Mouse (Mus musculus) A20 (cell line): Measurements from ENCODE around the gene Cdc42se1.

Experiments used
- DNase-seq: peaks from one replicate; pipeline ENCODE4 v3.0.0-alpha.2; 2011; ENCODE audit warnings: low read depth, low spot score

Gene Cdc42se1

DNA sequence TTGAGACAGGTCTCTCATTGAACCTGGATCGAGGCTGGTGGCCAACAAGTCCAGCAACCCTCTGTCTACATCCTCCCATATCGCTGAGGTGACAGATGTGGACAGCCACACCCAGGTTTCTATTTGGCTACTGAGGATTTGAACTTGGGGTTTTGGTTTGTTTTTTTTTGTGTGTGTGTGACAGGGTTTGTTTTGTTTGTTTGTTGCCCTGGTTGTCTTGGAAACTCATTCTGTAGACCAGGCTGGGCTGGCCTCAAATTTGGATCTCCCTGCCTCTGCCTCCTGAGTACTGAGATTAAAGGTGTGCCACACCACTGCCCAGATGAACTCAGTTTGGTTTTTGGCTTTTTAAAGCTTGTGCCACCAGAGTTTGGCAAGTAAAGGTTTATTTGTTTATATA, 5.5 kb upstream of the Cdc42se1 start:
- no peak for DNase-seq

DNA sequence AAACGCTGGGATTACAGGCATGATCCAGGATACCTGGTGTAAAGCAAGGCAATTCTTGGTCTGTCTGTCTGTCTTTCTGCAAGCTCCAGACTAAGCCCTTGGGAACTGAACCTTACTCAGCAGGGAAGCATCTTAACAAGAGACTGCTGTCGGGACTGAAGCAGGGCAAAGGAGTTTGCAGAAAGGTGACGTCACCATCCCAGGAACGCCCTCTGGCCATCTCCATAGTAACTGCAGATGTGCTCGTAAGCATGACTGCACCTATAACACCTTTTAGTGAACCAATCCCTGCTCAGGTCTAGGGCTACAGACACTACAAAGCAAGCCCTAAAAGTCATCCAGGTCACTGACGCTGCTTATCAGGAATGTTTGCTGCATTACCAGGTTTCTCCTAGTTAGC, 4.2 kb upstream of the Cdc42se1 start:
- no peak for DNase-seq

DNA sequence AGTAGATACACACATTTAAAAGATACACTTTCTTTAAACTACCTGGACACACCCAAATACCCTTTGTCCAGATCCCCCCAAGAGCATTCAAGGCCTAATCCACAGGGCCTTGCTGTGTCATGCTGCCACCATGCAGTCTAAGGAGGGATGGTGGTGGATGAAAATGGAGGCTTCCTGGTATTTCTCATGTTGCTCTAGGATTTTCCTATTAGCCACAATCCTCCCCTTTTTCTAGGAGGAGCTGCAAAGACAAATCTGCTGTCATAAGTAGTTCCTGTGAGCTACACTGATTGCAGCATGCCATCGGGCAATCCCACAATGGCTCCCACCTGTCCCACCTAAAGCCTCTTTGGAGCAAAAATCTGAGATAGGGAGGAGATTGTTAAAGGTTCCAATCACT, 1.3 kb upstream of the Cdc42se1 start:
- peak; percentile 46 for DNase-seq

DNA sequence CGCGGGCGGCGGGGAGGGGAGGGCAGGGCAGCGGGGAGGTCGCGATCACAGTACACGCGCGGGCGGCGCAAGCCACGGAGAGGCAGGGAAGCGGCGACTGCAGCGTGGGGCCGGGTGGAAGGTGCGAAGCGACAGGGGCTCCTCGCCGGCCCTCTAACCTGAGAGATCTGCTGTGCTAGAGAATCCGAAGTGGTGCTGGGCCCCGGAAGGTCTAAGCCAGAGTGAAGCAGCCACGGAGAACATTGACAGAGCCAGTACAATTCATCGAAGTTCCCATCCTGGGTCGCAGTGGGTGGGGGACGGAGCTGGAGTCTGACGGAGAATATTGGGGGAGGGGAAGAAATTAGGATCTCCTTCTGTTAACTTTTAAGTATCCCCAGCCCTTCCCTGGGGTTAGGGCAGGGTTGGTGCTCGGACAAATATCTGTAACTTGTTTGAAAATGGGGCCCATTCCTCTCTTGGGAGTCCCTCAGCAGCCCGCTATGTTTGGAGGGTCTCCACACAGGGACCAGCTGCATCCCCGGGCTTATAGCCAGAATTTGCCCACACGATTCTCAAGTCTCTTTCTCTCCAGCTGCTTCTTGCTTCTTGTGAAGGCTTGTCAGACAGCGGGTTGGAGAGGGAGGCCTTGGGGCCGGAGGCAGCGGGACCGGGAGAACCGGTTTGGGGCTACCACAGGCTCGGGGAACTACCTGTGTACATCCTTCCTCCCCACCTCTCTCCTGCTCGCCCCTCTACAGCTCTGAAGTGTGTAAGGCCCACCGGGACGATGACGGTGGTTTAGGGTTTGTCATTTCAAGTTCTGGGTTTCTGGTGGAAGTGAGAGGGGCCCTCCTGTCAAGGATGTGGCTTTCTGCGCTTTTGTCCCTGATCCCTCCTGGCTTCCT, 605 bp downstream of the Cdc42se1 start:
- DNase-seq, result peak; percentile 74

DNA sequence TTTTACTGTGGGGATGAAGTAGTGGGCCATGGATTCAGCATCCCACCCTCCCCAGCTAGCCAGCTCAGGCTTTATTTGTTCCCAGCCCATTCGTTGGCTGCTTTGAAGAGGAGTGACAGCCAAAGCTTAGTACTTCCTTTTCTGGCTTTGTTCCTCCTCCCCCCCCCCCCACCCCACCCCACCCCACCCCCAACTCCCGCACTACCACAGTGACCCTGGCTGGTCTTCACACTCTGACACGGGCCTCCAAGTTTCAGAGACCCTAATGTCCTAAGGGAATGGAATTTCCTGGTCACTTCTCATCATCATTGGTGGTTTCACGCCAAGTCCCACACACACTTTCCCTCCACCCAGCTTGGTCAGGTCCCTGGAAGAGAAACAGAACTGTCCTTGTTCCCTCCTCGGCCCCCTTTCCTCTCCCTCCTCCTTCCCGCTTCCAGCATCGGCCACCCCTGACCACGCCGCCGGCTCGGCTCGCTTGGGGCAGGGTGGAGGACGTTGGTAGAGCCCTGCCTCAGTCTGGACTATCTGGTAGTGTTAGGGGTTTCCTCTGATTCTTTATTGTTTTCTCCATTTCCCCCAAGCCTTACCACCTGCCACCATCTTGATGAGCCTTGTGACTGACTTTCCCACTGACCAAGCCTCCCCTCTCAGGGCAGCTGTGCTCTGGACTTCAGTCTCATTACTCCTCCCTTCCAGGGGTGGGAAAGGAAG, 1.4 kb downstream of the Cdc42se1 start:
- peak; percentile 77 for DNase-seq

DNA sequence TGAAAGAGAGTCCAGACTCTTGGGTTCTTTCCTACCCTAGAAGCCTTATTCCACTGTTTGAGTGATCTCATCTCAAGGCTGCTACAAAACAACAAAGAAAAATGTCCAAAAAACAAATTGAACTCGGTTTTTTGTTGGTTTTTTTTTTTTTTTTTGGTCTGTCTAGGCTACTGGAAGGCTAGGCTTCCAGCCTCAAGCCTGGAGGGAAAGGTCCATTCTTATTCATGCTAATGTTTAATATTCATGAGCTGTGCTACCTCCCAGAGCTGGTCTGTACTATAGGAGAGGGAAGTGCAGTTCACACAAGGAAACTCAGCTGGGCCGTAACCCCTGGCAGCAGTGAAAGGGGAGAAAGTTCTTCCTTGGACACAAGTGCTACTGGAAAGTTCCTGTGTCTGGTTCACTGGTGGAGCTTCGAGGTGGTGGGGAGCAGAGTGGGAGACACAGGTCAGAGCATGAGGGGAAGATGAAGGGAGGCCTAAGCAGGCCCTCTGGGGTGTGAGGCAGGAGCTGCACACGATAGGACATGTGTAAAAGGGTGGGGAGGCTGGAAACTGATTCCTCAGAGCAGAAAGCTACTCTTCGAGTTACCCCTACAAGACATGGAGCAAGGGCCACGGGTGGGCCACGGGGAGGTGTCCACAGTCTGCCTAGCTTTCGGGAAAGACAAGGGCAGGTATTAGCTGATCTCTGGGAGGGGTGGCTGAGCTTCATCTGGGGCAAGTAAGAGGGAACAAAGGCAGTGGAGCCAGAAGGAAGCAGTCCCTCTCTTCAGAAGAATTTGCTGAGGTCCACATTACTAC, 2.2 kb downstream of the Cdc42se1 start:
- DNase-seq, result peak; percentile 56

DNA sequence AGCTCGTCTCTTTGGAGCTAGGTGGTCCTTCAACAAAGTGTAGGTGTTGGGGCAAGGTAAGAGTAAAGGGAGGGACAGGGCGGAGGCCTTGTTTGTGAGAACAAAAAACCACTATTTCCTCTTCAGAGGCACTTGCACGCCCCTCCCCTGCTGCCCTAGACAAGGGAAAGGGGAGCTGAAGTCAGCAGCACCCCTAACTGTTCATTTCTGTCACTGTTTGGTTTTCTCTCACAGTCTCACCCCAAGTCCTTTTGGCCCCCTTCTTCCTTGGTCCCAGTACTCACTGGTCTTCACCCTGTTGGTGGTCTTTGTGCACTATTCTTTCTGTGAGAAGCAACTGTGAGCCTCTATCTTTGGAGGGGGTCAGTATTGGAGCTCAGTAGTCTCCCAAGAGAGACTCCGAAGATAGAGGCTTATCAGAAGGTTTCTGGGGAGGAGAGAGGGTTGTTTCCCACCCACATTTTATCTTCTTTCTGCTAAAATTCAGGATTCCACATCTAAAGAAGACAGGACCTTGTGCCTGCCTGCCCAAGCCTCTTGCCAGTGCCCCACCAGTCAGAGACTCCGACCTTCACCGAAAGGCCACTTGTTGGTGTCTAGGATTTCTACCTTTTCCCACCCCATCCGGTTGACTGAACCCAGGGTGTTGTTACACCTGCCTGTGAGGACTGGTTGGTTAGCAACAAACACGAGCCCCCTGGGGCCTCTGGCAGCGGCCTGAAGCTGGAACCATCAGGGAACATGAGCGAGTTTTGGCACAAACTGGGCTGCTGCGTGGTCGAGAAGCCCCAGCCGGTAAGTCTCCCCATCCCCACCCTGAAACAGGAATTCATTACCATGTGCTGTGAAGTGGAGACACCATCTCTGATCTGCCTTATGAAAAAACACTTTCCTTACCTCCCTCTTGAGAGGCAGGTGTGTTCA, 3.0 kb downstream of the Cdc42se1 start, which contains the start of gene Mllt11:
Gene Mllt11, minus strand, starts transcription at position 874 of the 924 bp plus-strand sequence.
- DNase-seq, result peak; percentile 53

DNA sequence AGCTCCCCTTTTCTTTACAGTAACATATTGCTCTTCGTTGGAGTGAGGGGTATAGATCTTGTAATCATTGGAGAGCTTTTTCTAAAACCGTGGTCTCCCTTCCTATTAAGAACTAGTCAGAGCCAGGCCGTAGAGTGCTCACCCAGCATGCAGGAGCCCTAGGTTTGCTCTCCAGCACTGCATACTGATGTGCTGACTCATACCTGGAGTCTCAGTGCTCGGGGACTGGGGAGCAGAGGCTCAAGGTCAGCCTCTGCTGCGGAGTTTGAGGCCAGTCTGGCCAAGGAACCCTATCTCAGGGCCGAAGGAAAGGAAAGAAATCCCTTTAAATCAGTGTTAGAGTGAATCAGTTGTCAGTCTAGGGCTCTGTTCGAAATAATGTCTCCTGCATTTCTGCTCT, 4.2 kb downstream of the Cdc42se1 start:
- no peak for DNase-seq

DNA sequence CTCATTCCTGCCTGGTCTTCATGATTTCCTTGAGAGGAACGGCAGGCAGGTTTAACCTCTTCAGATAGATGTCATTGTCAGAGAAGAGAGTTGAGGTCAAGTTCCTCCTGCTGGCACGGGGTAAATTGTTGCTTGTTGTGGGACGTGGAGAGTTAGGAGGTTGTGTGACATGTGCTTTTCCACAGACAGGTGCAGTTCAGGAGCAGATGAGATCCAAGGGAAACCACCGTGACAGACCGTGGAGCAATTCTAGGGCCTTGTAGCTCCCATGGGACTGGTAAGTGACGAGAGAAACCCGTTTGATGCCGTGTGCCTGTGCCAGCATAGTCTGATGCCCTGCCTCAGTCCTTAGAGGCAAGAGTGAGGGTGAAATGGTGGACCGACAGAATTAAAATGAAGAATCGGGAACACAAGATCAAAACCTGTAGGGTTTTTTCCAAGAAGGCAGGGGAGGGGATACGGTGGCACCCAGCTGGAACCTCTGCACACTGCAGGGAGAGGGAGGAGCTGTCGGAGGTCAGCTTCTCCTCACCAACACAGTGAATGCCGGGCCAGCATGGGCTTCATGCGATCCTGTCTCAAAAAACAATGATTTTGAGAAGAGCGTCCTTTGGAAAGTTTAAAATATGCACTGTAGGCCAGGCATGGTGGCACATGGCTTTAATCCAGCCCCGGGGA, 4.9 kb downstream of the Cdc42se1 start:
- no peak for DNase-seq

DNA sequence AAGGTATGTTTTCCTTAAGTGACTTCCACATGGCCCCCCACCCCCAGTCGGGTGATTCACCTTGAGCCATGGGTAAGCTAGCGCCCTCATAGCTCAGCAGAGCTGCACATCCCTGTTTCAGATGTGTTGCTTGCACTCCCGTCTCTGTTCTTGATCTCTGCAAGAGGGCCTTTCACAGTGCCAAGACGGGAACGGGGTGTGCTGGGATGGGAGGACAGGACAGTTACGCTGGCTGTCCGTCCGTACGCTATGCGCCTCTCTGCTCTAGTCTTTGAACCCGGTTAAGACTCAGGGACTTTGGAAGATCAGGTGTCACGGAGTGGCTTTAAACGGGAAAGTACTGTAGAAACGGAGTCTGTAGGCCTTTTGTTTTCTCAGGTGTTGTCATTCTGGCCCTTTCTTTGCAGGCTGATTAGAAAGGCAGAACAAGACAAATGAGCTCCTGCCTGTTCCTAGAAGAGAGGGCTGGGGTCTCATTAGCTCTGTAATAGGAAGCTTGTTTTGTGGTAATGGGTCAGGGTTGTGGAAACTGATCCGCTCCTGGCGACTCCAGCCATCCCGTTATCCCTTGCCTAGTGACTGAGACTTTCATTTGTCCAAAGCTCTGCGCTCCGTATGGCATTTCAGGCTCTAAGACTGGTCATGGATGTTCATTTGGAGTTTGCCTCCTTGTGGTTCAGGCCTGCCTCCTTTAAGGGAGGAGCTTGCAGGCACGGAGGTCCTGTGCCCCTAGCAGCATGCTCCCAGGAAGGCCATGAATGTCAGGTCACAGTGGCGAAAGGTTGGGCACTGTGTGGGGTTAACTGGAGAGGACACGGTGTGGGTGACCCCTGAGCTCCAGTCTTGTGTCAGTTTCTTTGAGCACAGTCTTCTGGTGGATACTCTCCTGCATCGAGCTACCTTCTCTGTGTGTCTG, 7.1 kb downstream of the Cdc42se1 start:
- DNase-seq, result no peak

DNA sequence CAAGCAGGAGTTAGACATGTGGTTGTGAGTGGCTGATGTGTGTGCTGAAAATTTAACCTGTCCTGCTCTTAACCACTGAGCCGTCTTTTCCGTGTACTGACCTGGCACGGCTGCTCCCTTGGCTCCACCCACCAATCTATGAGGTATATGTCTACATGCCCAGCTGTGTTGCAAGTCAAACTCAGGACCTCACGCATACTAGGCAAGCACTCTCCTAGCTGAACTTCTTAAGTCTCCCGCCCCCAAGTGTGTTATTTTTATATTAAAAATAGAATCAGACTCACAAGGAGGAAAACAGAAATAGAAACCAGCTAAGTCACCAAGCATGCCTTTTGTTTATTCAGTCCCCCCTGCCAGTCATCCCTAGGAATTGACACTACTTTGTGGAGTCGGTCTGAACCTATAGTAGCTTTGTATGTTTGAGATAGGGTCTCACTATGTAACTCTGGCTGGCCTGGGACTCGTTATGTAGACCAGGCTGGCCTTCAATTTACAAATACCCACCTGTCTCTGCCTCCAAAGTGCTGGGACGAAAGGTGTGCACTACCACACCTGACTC, 9.1 kb downstream of the Cdc42se1 start:
- DNase-seq, result no peak

DNA sequence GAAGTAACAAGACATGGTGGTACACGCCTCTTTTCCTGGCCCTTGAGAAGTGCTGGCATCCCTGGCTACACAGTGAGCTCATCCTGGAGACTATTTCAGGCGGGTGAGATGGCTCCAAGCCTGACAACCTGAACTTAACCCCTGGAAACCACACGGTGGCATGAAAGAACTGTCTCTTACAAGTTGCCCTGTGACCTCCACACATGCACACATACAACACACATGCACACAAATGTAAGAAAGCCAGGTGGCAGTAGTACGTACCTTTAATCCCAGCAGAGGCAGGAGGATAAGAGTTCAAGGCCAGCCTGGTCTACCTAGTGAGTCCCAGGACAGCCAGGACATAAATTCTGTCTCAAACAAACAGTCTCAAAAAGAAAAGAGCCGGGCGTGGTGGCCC, 10.5 kb downstream of the Cdc42se1 start:
- DNase-seq, result peak; percentile 33

DNA sequence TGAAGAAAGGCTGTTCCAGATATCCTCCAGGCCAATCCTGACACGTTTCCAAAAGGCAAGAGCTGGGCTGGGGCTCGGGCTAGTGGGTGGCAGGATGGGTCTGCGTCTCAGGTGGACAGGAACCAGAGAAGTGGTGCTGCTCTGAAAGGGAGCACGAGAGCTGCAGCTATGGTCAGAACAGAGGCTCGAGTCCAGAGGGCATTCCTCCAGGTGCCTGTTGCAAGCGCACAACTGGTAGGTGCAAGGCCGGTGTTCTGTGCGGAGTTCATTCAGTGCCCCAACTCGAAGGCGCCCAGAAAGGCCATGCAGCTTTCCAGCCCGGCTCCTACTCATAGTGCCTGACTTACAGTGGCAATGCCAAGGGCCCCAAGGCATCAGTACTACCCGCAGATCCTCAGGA, 11.4 kb downstream of the Cdc42se1 start:
- DNase-seq, result no peak

DNA sequence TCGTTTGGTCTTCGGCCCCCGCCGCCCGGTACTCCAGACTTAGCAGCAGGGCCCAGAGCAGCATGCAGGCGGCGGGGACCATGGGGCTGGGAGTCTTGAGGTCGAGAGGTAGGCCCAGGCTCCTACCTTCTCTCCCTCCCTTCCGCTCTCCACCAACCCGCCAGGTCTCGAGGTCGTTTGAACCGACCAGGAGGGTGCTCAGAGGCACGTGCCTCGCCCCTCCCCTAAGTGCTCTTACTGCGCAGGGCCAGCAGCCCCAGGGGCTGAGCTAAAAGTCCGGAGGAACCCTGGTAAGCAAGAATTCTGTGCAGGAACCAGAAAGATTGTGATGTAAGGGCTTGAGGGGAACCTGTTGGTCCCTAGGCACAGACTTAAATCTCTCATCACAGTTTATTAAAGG, 12.4 kb downstream of the Cdc42se1 start:
- no peak for DNase-seq

DNA sequence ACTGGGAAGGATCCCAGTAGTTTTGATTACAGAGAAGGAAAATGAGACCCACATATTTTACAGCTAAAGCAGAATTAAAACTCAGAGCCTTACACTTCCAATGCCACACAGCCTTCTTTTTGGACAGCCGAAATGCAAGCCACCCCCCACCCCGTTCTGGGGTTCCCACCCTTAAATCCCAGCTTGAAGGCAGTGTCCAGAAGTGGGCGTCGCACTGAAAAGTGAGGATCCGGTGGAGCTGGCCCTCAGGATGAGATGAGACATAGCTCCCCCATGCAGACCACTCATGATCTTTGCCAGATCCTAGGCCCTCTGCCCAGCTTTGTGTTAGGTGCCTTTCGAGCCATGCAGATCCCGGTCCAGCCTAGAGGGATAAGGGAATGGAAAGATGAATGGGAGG, 13.0 kb downstream of the Cdc42se1 start, which contains the start of gene Gm128:
Gene Gm128, minus strand, starts transcription at position 101 of the 400 bp plus-strand sequence.
- no peak for DNase-seq

DNA sequence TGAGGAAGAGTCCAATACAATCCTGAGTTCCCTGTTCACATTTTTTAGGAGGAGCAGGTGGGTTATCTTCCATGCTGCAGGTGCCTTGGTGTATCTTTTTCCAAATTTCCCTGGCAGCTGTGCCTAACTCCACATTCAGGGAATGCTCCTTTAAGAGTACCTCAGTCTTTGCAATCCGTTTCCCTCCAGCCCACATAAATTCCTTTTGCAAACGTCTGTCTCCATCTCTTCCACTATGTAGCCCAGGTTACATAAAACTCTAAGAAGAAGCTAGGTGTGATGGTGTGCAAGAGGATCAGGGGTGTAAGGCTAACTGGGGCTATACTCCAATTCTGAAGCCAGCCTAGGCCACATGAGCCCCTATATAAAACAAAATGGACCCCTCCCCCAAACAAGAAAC, 14.6 kb downstream of the Cdc42se1 start:
- DNase-seq, result no peak

DNA sequence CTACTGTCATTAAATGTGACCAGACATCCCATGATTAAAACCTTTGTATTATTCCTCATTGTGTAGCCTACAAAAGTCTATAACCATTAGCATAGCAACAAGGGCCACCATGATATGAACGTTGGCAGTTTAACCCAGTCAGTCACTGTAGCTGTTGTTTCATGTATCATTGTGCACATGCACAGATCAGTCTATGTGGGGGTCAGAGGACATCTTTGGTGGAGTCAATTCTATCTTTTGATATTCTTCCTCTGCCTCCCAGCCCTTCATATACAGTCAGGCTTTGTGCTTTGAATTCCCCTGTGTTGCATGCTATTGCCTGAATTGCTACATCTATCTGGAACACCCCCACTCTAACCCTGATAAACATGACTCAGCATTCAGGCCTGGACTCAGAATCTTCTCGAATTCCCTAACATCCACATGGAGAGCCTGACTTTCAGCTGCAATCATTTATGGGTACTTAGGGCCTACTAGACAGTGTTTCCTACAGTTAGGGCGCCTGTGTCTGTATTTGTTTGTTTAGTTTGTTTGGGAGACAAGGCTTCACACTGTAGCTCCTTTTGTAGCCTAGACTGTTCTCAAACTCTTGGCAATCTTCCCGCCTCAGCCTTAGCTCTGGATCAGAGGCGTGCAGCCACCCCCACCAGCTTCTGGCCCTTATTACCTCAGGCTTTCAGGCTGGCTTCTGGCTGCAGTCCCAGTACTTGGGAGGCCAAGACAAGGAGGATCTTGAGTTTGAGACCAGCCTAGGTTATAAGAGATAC, 18.1 kb downstream of the Cdc42se1 start:
- no peak for DNase-seq

DNA sequence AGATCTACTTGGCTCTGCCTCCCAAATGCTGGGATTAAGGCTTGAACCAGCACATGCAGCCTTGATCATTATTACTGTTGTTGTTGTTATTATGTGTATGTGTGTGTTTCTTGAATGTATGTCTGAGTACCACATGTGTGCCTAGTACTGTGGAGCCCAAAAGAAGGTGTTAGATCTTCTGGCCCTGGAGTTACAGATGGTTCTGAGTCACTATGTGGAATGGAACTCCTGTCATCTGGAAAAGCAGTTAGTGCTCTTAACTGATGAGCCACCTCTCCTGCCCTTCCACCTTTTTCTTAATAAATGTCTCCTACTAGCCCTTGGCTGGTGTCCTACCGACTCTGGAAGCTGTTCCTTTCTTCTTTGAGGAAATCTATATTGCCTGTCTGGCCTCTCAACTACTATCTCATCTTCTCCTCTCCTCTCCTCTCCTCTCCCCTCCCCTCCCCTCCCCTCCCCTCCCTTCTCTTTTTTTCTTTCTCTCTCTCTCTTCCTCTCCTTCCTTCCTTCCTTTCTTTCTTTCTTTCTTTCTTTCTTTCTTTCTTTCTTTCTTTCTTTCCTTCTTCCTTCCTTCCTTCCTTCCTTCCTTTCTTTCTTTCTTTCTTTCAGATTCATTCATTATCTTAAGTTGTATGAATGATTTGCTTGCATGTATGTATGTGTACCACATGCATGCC, 19.3 kb downstream of the Cdc42se1 start:
- no peak for DNase-seq
